Mouse (Mus musculus): Measurements from ENCODE around the gene Antxr2. TPM values are rescaled to one million over a fixed set of nuclear protein-coding genes. Genes with fewer than 3 reads are reported as not detected.

Gene Antxr2
- total RNA-seq, 4 experiments from 2014 or later: 2.1 to 2.9 (median 2.5) TPM

DNA sequence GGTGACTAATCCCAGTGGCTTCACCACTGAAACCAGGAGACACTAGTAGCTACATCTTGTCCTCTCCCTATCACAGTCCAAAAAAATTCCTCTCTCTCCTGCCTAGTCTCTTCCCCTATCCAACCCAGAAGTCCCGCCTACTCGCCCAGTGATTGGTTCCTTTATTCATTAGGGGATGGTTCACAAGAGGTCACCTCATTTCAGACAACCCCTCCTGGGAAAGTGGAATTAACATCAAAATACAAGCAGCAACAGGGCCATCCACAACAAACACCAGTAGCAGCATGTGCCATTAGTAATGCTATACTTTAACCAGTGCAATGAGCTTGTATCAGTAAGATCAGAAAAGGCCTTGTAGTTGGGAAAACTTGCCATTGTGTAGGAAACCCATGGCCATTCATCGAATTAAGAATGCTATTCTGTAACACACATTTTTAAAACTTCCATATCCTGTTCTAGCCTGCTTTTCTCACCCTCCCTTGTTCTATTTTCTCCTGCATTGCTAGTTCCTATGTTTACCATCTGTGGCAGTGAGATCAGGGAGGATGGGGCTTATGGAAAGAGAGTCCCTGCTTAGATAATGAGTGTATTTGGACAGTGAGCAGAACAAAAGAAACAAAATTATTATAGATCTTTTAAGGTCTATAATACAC lies 191.4 kb downstream of the Antxr2 start:
- no peak for DNase-seq (ENCODE audit: low spot score in 2 of 2)

DNA sequence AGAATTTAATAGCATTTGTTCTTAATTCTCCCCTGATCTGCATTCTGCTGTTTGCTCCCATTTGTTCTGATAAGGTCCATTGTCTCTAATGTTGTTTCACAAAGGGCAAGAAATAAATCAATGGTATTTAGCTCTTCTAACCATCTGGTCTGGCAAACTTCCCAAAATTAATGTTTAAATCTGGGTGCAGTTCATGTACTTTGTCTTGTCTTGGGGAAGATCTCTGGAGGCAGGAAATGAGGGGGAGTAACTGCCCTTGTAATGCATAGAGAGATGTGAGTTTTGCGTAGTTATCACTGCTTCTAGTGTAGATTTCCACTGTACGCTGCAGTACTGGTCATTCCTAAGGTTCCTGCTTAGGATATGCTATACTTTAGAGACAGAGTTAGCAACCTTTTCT lies 193.5 kb downstream of the Antxr2 start:
- DNase-seq (ENCODE audit: low spot score in 2 of 2): no peak

DNA sequence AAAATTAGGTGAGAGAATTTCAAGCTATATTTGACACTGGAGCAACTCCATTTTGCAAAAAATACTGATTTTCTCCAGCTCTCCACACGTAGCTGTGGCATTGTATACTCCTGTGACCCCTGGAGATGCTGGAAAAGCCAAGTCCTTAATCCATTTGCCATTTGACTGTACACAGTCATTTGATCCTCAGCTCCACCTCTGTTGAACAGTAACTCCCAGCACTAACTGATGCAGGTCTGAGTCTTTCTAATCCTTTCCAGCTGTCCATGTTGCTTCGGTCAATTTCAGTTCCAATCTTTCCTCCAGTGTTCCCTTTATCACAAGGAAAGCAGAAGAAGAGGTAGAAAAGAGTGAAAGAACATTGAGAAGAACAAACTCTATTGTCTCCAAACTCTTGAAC lies 195.4 kb downstream of the Antxr2 start:
- no peak for DNase-seq (ENCODE audit: low spot score in 2 of 2)

DNA sequence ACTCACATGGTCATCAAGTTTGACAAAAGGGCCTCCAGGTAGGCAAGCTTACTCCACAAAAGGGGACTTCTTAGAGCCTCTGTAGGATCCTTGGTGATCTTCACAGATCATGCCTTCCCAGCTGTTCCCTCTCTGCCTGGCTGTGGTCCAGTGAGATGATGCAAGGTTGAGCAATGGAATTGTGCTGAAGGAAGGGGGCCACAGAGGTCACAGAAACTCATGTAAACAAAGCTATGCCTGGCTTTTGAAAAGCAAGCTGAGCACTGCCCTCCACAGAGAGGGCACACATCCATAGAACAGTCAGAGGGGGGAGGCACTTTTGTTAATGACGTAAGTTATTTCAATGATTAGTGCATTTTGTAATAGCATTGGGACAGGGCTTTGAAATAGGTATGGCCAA lies 196.1 kb downstream of the Antxr2 start:
- DNase-seq (ENCODE audit: low spot score in 2 of 2): no peak

Other genes with a start within 250 kb of the Antxr2 start
- gene Prdm8, start 136.2 kb upstream of the Antxr2 start, total RNA-seq (2022): 10 to 100 TPM; 67.7 to 76.1 (median 71.5) TPM
- gene Fgf5, start 223.1 kb upstream of the Antxr2 start, total RNA-seq (2022): 1 to 10 TPM; 3.3 to 6.5 (median 5.2) TPM